Mouse (Mus musculus) heart, postnatal 0 days (tissue): ENCODE measurements around the gene Ggnbp2. TPM values are rescaled to one million over a fixed set of nuclear protein-coding genes. Genes with fewer than 3 reads are reported as not detected.

Experiments used
- ATAC-seq: fragments of 200-750 bp; cut with Nextera tagmentation; 2 replicates; pipeline ENCODE4 v1.8.0; 2017; ENCODE audit warnings: low read depth, moderate number of reproducible peaks, moderate library complexity; ENCODE audit not compliant: insufficient read depth
- DNase-seq: peaks from one replicate; pipeline ENCODE4 v3.0.0-alpha.2; 2016; ENCODE audit warnings: low spot score
- H3K27ac ChIP-seq: fragments of 300-500 bp; sonication (generic); 2 replicates; pipeline ENCODE4 v1.5.1; 2014; ENCODE audit warnings: low read depth, mild to moderate bottlenecking
- H3K27me3 ChIP-seq: fragments of 300-500 bp; sonication (generic); 2 replicates; pipeline ENCODE4 v1.6.1; 2014; ENCODE audit warnings: low read length, mixed read lengths; ENCODE audit not compliant: control insufficient read depth, insufficient read depth
- H3K36me3 ChIP-seq: fragments of 300-500 bp; sonication (generic); replicated peaks from 2 replicates; pipeline ENCODE4 v1.6.1; 2014; ENCODE audit warnings: low read length, mixed read lengths; ENCODE audit not compliant: control insufficient read depth, insufficient read depth
- H3K4me1 ChIP-seq: fragments of 300-500 bp; sonication (generic); 2 replicates; pipeline ENCODE4 v1.6.1; 2014; ENCODE audit warnings: antibody characterized with exemption; ENCODE audit not compliant: control insufficient read depth, insufficient read depth
- H3K4me2 ChIP-seq: fragments of 300-500 bp; sonication (generic); 2 replicates; pipeline ENCODE4 v1.6.1; 2014; ENCODE audit warnings: low read depth, mild to moderate bottlenecking, low read length, moderate library complexity
- H3K4me3 ChIP-seq: fragments of 300-500 bp; sonication (generic); 2 replicates; pipeline ENCODE4 v1.5.1; 2014; ENCODE audit warnings: low read depth, low read length
- H3K9ac ChIP-seq: fragments of 300-500 bp; sonication (generic); replicated peaks from 2 replicates; pipeline ENCODE4 v1.6.1; 2014; ENCODE audit warnings: low read depth, low read length, mixed read lengths
- H3K9me3 ChIP-seq: fragments of 300-500 bp; sonication (generic); replicated peaks from 2 replicates; pipeline ENCODE4 v1.6.1; 2016; ENCODE audit warnings: low read length; ENCODE audit not compliant: control insufficient read depth
- CTCF ChIP-seq: IDR thresholded peaks from 2 replicates; pipeline ENCODE4 v1.5.1; 2016; ENCODE audit warnings: antibody characterized with exemption, control low read depth, low read depth
- EP300 ChIP-seq: IDR thresholded peaks from 2 replicates; pipeline ENCODE4 v1.6.1; 2016; ENCODE audit warnings: antibody characterized with exemption, low read depth
- WGBS: fragments of 180-500 bp; shearing (Covaris S2); extraction: QIAGEN DNeasy Blood & Tissue Kit; methylation state at CpG from one replicate; pipeline ENCODE4 v1.1.7; 2014; 5-methylcytosine and 5-hydroxymethylcytosine counted together
- polyA plus RNA-seq: library from polyadenylated mRNA; unstranded; fragments of >200 nt; fragmentation: Nextera tagmentation; extraction: Ambion mirVana; gene quantifications from 2 replicates; pipeline ENCODE4 v1.2.1, GENCODE M21; 2015
- total RNA-seq: library from RNA; depleted of rRNA; stranded (reverse); fragments of >200 nt; gene quantifications from 2 replicates; pipeline ENCODE4 v1.2.3, GENCODE M21; 2014; ENCODE audit warnings: low replicate concordance; rRNA removed

The Ggnbp2 gene
- total RNA-seq = 31.2 and 35.0 TPM in 2 replicates
- 37.2 and 39.4 TPM in 2 replicates for polyA plus RNA-seq

- TF ChIP-seq CTCF (no peak), EP300 (peak; percentile 72)
- peak; percentile 87 for ATAC-seq
Observed at GRCm38 (mm10) chr11:84870337-84871043, at the start of gene Ggnbp2. Gene Ggnbp2 (minus strand): TSS chr11:84870817.

GRCm38 (mm10) chr11:84919951-84920350 lies 49.3 kb upstream of the Ggnbp2 start:
- Histone ChIP-seq H3K9me3 (no peaks in the 10 kb centered on the region), H3K27ac (no peak overlapping the region), H3K36me3 (no peaks in the 10 kb centered on the region), H3K4me3 (no peak overlapping the region), H3K27me3 (no peaks in the 10 kb centered on the region), H3K4me2 (no peak overlapping the region), H3K4me1 (0 out of 2 replicates have a peak, but pooled peaks cover 10% of the 10 kb centered on the region), H3K9ac (no peak overlapping the region)
- no peak for TF ChIP-seq EP300
- TF ChIP-seq CTCF = no peak
- WGBS = 47% methylated on average over 7 of the region's 7 CpGs
- no peak for DNase-seq
- ATAC-seq = no peak

More at GRCm38 (mm10) chr11:84870337-84871043, at the start of gene Ggnbp2:
- Histone ChIP-seq H3K36me3 (no peaks in the 10 kb centered on the region), H3K4me1 (peaks cover 19% of the 10 kb centered on the region; the same call in 1 of the 2 replicates), H3K27ac (peak within 1 kb of the TSS; percentile 99), H3K9me3 (no peaks in the 10 kb centered on the region), H3K27me3 (no peaks in the 10 kb centered on the region), H3K9ac (peak within 1 kb of the TSS; percentile 93), H3K4me3 (peak within 1 kb of the TSS; percentile 78), H3K4me2 (peak within 1 kb of the TSS; percentile 87)
- DNase-seq = peak; percentile 90
- 0% methylated on average over 40 of the region's 62 CpGs for WGBS

GRCm38 (mm10) chr11:84919276-84919675 lies 48.7 kb upstream of the Ggnbp2 start:
- H3K4me3 ChIP-seq = no peak overlapping the region
- H3K9me3 ChIP-seq = no peaks in the 10 kb centered on the region
- H3K4me2 ChIP-seq = no peak overlapping the region
- DNase-seq (peak; percentile 22), ATAC-seq (no peak)
- H3K36me3 ChIP-seq = no peaks in the 10 kb centered on the region; the same call in 1 of the 2 replicates
- H3K9ac ChIP-seq = no peak overlapping the region
- WGBS = 30% methylated on average over 3 of the region's 3 CpGs
- H3K4me1 ChIP-seq = 0 out of 2 replicates have a peak, but pooled peaks cover 10% of the 10 kb centered on the region
- H3K27me3 ChIP-seq = no peaks in the 10 kb centered on the region
- no peak overlapping the region for H3K27ac ChIP-seq
- TF ChIP-seq EP300 = no peak
- TF ChIP-seq CTCF = peak; percentile 42

- WGBS = 7% methylated on average over 16 of the region's 16 CpGs
- Histone ChIP-seq H3K9me3 (no peaks in the 10 kb centered on the region), H3K4me2 (no peak overlapping the region), H3K36me3 (peaks cover under 1% of the 10 kb centered on the region; the same call in 1 of the 2 replicates), H3K9ac (no peak overlapping the region), H3K27me3 (no peaks in the 10 kb centered on the region), H3K4me3 (no peak overlapping the region), H3K4me1 (0 out of 2 replicates have a peak, but pooled peaks cover 10% of the 10 kb centered on the region), H3K27ac (no peak overlapping the region)
- DNase-seq (peak; percentile 57), ATAC-seq (peak; percentile 68)
- TF ChIP-seq CTCF (peak; percentile 85), EP300 (no peak)
Observed at GRCm38 (mm10) chr11:84918425-84918824, 47.8 kb upstream of the Ggnbp2 start.

- peak overlapping the region; percentile 86 for H3K4me3 ChIP-seq
- no peak overlapping the region for H3K27ac ChIP-seq
- H3K27me3 ChIP-seq = no peaks in the 10 kb centered on the region
- TF ChIP-seq CTCF (no peak), EP300 (no peak)
- H3K9me3 ChIP-seq = no peaks in the 10 kb centered on the region
- 52% methylated on average over 7 of the region's 7 CpGs for WGBS
- H3K4me2 ChIP-seq = peak overlapping the region; percentile 91
- ATAC-seq (no peak), DNase-seq (no peak)
- no peak overlapping the region for H3K9ac ChIP-seq
- H3K4me1 ChIP-seq = 0 out of 2 replicates have a peak, but pooled peaks cover 10% of the 10 kb centered on the region
- peaks cover 14% of the 10 kb centered on the region for H3K36me3 ChIP-seq
Observed at GRCm38 (mm10) chr11:84916703-84917300, 46.2 kb upstream of the Ggnbp2 start.
